Mouse (Mus musculus) liver, embryonic 16.5 days (tissue): ENCODE measurements around the gene Pigf. TPM values are rescaled to one million over a fixed set of nuclear protein-coding genes. Genes with fewer than 3 reads are reported as not detected.

Experiments used
- ATAC-seq: fragments of 200-750 bp; cut with Nextera tagmentation; 2 replicates; pipeline ENCODE4 v1.8.0; 2017; ENCODE audit warnings: low read depth, mild to moderate bottlenecking, moderate number of reproducible peaks, moderate library complexity
- H3K27ac ChIP-seq: fragments of 300-500 bp; sonication (generic); 2 replicates; pipeline ENCODE4 v1.5.1; 2014; ENCODE audit warnings: mild to moderate bottlenecking, low read length
- H3K27me3 ChIP-seq: fragments of 300-500 bp; sonication (generic); 2 replicates; pipeline ENCODE4 v1.6.1; 2014; ENCODE audit warnings: low read depth, low read length, mixed read lengths; ENCODE audit not compliant: control insufficient read depth, insufficient read depth
- H3K36me3 ChIP-seq: fragments of 300-500 bp; sonication (generic); 2 replicates; pipeline ENCODE4 v1.6.1; 2014; ENCODE audit warnings: mild to moderate bottlenecking; ENCODE audit not compliant: control insufficient read depth, insufficient read depth
- H3K4me1 ChIP-seq: fragments of 300-500 bp; sonication (generic); 2 replicates; pipeline ENCODE4 v1.6.1; 2014; ENCODE audit warnings: low read depth, low read length, mixed read lengths; ENCODE audit not compliant: control insufficient read depth
- H3K4me2 ChIP-seq: fragments of 300-500 bp; sonication (generic); 2 replicates; pipeline ENCODE4 v1.6.1; 2014; ENCODE audit warnings: low read depth, low read length, mixed read lengths
- H3K4me3 ChIP-seq: fragments of 300-500 bp; sonication (generic); 2 replicates; pipeline ENCODE4 v1.5.1; 2014; ENCODE audit warnings: low read depth, mild to moderate bottlenecking, low read length
- H3K9ac ChIP-seq: fragments of 300-500 bp; sonication (generic); 2 replicates; pipeline ENCODE4 v1.6.1; 2014; ENCODE audit warnings: low read depth, low read length
- H3K9me3 ChIP-seq: fragments of 300-500 bp; sonication (generic); replicated peaks from 2 replicates; pipeline ENCODE4 v1.6.1; 2016; ENCODE audit warnings: low read length; ENCODE audit not compliant: control insufficient read depth
- WGBS: fragments of 180-500 bp; shearing (Covaris S2); extraction: QIAGEN DNeasy Blood & Tissue Kit; methylation state at CpG from one replicate; pipeline ENCODE4 v1.1.7; 2014; ENCODE audit not compliant: insufficient replicate concordance; 5-methylcytosine and 5-hydroxymethylcytosine counted together
- polyA plus RNA-seq: library from polyadenylated mRNA; unstranded; fragments of >200 nt; fragmentation: Nextera tagmentation; extraction: Ambion mirVana; gene quantifications from 2 replicates; pipeline ENCODE4 v1.2.1, GENCODE M21; 2015

Pigf gene
- polyA plus RNA-seq, 1 experiment from 2014 or later: 10.7 TPM

GRCm38 (mm10) chr17:86997323-86997722, 27.9 kb downstream of the Pigf start:
- Histone ChIP-seq H3K9me3 (no peaks in the 10 kb centered on the region), H3K4me1 (no peaks in the 10 kb centered on the region), H3K36me3 (no peaks in the 10 kb centered on the region), H3K4me2 (no peak overlapping the region), H3K4me3 (no peak overlapping the region), H3K27ac (no peak overlapping the region), H3K9ac (no peak overlapping the region), H3K27me3 (no peaks in the 10 kb centered on the region)
- 71% methylated on average over 6 of the region's 6 CpGs for WGBS
- no peak for ATAC-seq

- Histone ChIP-seq H3K4me1 (no peaks in the 10 kb centered on the region), H3K36me3 (no peaks in the 10 kb centered on the region), H3K27ac (no peak overlapping the region), H3K9me3 (no peaks in the 10 kb centered on the region), H3K4me2 (no peak overlapping the region), H3K27me3 (no peaks in the 10 kb centered on the region), H3K9ac (no peak overlapping the region), H3K4me3 (no peak overlapping the region)
- no peak for ATAC-seq
- 73% methylated on average over 8 of the region's 8 CpGs for WGBS
These were observed 33.9 kb downstream of the Pigf start for GRCm38 (mm10) chr17:86991306-86991705.

DNA sequence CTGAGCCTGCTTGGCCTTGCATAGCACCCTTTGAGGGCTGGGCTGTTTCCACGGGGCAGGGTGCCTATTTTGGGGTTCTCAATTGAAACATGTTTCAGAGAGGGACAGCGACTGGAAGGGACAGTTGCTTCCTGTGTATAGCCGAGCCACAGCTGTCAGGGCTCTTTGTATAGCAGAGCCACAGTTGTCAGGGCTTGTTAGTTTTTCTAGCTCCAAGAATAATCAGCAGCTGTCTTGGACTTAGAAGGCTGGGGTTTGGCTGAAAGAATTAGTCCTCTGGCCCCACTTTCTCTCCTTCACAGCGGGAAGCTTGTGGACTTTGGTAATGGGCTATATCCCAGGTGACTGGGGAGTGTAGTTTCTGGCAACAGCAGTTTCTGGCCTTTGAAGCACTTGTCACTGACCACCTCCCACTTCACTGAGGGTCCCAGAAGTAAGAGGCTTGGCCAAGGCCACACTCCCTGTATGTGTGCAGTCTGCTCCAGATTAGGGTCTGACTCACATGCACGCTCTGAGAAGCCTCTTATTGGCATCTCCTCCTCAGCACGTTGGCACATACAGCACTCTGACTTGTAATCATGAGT, 36.5 kb downstream of the Pigf start:
- H3K36me3 ChIP-seq: no peaks in the 10 kb centered on the region
- ATAC-seq: no peak
- H3K4me3 ChIP-seq: no peak overlapping the region
- 51% methylated on average over 6 of the region's 6 CpGs for WGBS
- H3K27ac ChIP-seq: no peak overlapping the region
- no peak overlapping the region for H3K4me2 ChIP-seq
- H3K27me3 ChIP-seq: no peaks in the 10 kb centered on the region
- no peaks in the 10 kb centered on the region for H3K4me1 ChIP-seq
- no peaks in the 10 kb centered on the region for H3K9me3 ChIP-seq
- H3K9ac ChIP-seq: no peak overlapping the region

DNA sequence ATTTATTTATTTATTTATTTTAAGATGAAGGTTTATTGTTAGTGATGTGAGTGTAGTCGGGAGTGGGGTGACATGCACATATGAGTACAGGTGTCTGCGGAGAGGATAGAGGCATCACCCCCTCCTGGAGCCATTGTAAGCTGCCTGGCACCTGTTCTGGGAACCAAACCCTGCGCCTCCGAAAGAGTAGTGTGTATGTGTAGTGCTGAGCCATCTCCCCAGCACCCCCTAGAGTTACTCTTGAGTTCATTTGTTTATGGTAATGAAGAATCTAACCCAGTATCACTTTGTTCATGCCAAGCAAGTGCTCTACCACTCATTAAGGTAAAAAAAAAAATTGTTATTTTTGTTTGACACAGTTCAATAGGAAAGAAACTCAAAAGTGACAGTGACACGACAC, 37.0 kb downstream of the Pigf start:
- no peak overlapping the region for H3K27ac ChIP-seq
- 69% methylated on average over 5 of the region's 5 CpGs for WGBS

GRCm38 (mm10) chr17:86986449-86987138, 38.6 kb downstream of the Pigf start:
- Histone ChIP-seq H3K9me3 (no peaks in the 10 kb centered on the region), H3K27ac (no peak overlapping the region), H3K4me3 (no peak overlapping the region), H3K36me3 (no peaks in the 10 kb centered on the region), H3K27me3 (no peaks in the 10 kb centered on the region), H3K9ac (no peak overlapping the region), H3K4me2 (no peak overlapping the region), H3K4me1 (no peaks in the 10 kb centered on the region)
- ATAC-seq: no peak
- WGBS: 60% methylated on average over 17 of the region's 17 CpGs

More for the DNA sequence above, 37.0 kb downstream of the Pigf start:
- H3K4me3 ChIP-seq: no peak overlapping the region
- H3K27me3 ChIP-seq: no peaks in the 10 kb centered on the region
- no peaks in the 10 kb centered on the region for H3K36me3 ChIP-seq
- H3K9me3 ChIP-seq: no peaks in the 10 kb centered on the region
- ATAC-seq: no peak
- H3K4me1 ChIP-seq: no peaks in the 10 kb centered on the region
- no peak overlapping the region for H3K9ac ChIP-seq
- no peak overlapping the region for H3K4me2 ChIP-seq

- no peak overlapping the region for H3K4me3 ChIP-seq
- no peaks in the 10 kb centered on the region for H3K36me3 ChIP-seq
- H3K4me1 ChIP-seq: no peaks in the 10 kb centered on the region
- no peaks in the 10 kb centered on the region for H3K27me3 ChIP-seq
- H3K9me3 ChIP-seq: no peaks in the 10 kb centered on the region
- WGBS: 67% methylated on average over 9 of the region's 9 CpGs
- ATAC-seq: 0 out of 2 replicates have a peak, but pooled peaks have one; percentile 5
- no peak overlapping the region for H3K4me2 ChIP-seq
- H3K9ac ChIP-seq: no peak overlapping the region
- H3K27ac ChIP-seq: no peak overlapping the region
These were observed 42.7 kb downstream of the Pigf start for GRCm38 (mm10) chr17:86982497-86982896.

DNA sequence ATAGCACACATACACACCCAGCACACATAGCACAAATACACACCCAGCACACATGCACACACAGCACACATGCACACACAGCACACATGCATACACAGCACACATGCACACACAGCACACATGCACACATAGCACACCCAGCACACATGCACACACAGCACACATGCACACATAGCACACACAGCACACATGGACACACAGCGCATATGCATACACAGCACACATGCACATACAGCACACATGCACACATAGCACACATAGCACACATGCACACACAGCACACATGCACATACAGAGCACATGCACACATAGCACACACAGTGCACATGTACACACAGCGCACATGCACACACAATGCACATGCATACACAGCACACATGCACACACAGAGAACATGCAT, 43.5 kb downstream of the Pigf start:
- Histone ChIP-seq H3K9ac (no peak overlapping the region), H3K4me2 (no peak overlapping the region), H3K36me3 (no peaks in the 10 kb centered on the region), H3K4me1 (no peaks in the 10 kb centered on the region), H3K4me3 (no peak overlapping the region), H3K27ac (no peak overlapping the region), H3K9me3 (no peaks in the 10 kb centered on the region), H3K27me3 (no peaks in the 10 kb centered on the region)
- no peak for ATAC-seq
- WGBS: 80% methylated on average over 2 of the region's 2 CpGs

DNA sequence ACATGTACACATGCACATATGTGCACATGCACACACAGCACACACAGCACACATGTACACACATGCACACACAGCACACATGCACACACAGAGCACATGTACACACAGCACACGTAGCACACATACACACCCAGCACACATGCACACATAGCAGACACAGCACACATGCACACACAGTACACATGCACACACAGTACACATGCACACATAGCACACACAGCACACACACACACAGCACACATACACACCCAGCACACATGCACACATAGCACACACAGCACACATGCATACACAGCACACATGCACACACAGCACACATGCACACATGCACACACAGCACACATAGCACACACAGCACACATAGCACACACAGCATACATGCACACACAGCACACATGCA, 44.0 kb downstream of the Pigf start:
- H3K4me2 ChIP-seq: no peak overlapping the region

GRCm38 (mm10) chr17:86978496-86978895, 46.7 kb downstream of the Pigf start:
- Histone ChIP-seq H3K27ac (no peak overlapping the region), H3K4me2 (no peak overlapping the region), H3K4me3 (no peak overlapping the region), H3K9me3 (no peaks in the 10 kb centered on the region), H3K36me3 (no peaks in the 10 kb centered on the region), H3K4me1 (no peaks in the 10 kb centered on the region), H3K9ac (no peak overlapping the region), H3K27me3 (no peaks in the 10 kb centered on the region)
- no peak for ATAC-seq
- WGBS: 42% methylated on average over 6 of the region's 6 CpGs

More for the DNA sequence above, 44.0 kb downstream of the Pigf start:
- Histone ChIP-seq H3K4me1 (no peaks in the 10 kb centered on the region), H3K9me3 (no peaks in the 10 kb centered on the region), H3K27ac (no peak overlapping the region), H3K36me3 (no peaks in the 10 kb centered on the region), H3K27me3 (no peaks in the 10 kb centered on the region), H3K4me3 (no peak overlapping the region), H3K9ac (no peak overlapping the region)
- no peak for ATAC-seq
- WGBS: 71% methylated on average over 1 of the region's 1 CpGs
